Mouse (Mus musculus): ENCODE data around the gene Npepl1.

Gene Npepl1

DNA sequence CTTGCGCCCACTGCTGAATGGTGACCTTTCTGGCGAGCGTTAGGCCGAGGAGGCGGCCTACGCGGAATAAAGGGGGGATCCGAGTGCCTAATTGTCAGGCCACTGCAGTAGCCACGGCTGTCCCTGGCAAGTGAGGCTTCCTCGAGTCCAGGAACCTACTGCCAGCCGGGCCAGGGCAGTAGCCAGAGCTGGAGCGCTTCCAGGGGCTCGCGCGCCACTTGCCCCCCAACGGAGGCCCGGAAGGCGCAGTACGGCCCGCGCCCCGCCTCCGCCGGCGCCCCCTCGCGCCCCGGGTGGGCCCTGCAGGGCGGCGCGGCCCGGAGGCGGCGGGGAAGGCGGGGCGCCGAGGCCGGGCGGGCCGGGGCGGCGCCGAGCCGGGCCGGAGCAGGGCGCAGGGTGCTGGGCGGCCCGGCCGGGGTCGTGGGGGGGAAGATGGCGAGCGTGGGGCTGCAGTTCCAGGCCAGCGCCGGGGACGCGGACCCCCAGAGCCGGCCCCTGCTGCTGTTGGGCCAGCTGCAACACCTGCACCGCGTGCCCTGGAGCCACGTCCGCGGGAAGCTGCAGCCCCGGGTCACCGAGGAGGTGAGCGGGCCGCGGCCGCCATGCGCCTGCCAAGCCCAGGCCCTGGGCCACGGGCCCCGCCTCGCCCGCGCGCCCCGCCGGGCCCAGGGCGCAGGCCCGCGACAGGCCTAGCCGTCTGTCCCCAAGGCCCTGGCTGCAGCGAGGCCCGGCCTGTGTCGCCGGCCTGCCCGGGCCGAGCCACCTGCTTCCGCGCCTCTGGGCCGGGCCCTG is at the start of gene Npepl1:
TSS of gene Npepl1 (plus strand) at position 359 of the 792 bp plus-strand sequence.
- peak; percentile 71 for DNase-seq (ENCODE audit: low spot score)

- no peak for DNase-seq (ENCODE audit: low spot score)
These were observed 48.9 kb upstream of the Npepl1 start for GRCm38 (mm10) chr2:174061219-174061618.

- DNase-seq (ENCODE audit: low spot score) = peak; percentile 19
These were observed 47.1 kb upstream of the Npepl1 start for GRCm38 (mm10) chr2:174063074-174063473.

- DNase-seq (ENCODE audit: low spot score) = no peak
These were observed 46.5 kb upstream of the Npepl1 start for GRCm38 (mm10) chr2:174063527-174064211.

DNA sequence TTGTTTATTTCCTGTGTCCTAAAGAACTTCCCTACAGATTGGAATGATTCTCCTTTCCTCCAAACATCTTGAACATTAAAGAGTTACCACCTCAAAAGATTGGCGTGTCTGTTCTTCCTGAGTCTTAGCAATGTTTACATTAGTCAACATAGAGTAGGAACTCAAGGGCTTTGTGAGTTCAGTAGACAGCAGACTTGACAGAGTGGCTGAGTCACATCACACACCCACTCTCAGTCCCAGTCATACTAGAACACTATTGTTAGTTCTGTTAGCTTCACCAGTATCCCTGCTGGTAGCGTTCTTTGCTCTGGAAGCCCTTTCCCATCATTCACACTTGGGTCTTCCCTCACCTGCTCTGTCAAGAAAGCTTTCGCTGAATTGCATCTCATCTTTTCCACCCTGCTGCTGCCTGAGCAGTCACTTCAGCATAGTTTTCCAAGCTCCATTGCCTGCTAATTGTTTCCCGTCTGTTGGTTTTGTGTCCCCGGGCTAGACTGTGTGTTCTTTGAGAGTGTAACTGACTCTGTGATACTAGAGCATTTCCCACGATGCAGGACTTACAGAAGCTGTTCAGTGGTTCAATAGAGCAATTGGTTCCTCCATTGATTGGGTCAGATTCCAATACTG is 42.2 kb upstream of the Npepl1 start:
- DNase-seq (ENCODE audit: low spot score) = no peak

DNA sequence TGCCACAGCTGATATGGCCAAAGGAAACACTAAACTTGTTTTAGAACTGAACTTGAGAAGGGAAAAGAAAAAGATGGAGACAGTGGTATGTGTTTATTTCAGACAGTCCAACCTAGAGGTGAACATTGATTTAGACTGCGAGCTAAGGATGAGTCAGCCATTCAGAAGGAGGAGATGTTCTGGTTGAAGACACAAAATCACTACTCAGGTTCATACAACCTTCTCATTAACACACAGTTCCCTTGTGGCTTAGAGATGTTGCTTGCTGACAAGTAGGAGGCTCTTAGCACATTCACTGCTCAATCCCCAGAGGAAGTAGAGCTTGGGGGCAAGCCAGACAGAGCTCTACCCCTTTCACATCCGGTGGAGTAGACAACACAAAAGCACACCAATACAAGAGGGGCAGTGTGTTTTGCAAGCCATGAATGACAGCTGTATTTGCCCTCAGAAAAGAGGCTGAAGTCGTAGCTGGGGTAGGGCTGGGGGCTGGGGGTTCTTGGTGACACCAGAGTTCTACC is 40.6 kb upstream of the Npepl1 start:
- no peak for DNase-seq (ENCODE audit: low spot score)

- no peak for DNase-seq (ENCODE audit: low spot score)
These were observed 38.7 kb upstream of the Npepl1 start for GRCm38 (mm10) chr2:174071406-174071805.

GRCm38 (mm10) chr2:174073156-174073790 is 36.9 kb upstream of the Npepl1 start:
- no peak for DNase-seq (ENCODE audit: low spot score)

GRCm38 (mm10) chr2:174074621-174075020 is 35.5 kb upstream of the Npepl1 start:
- DNase-seq (ENCODE audit: low spot score) = no peak

- no peak for DNase-seq (ENCODE audit: low spot score)
These were observed 35.0 kb upstream of the Npepl1 start for GRCm38 (mm10) chr2:174075072-174075570.

DNA sequence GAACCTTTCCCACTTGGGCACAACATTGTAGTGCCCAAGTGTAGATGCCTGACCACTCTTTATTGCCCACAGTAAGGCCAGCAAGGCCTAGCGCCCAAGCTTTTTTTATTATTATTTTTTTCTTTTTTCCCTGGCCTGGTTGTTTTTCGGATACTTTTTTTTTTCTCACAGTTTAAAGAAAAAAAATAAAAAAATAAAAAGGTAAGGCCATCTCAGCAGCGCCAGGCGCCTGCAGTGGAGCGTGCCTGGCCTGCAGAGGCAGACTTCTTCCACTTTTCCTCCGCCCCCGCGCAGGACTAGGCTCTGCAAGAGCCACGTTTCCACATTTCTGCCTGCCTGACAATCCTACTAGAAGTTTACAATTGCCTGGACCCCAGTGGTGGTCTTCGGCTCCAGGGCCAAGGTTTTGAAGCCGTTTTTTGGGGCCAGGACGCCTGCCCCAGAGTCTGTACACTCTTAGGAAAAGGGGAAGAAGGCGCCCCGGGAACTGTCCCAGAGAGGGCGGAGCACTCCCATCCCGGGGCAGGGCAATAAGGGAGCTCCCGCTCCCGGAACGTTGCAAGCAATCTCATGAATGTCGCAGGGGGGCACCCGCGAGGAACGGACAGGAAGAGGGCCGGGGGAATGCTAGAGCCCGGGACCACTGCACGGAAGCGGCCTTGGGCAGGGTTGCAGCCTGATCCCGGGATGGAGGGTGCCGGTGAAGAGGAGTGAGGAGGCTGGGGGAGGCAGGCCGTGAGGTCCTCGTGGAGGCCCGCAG is 34.3 kb upstream of the Npepl1 start, which contains the start of gene Stx16:
TSS of gene Stx16 (plus strand) at position 636 of the 760 bp plus-strand sequence.
- DNase-seq (ENCODE audit: low spot score) = peak; percentile 94

DNA sequence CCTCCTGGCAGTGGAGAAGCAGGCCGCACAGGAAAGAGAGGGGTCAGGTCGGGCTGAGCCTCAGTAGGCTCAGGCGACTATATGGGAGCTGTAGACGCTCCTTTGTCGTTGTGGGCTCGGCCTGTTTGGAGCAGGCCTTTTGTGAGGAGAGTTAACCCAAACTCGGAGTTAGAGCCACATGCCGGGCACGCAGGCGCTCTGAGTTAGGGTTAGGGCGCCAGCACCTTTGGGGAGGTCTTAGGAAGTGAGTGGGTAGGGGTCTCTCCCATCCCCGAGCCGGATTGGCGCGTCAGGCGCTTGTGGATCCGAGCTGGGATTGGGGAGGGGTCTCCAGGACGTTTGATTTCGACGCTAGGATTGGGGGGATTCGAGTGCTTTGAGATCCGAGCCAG is 33.7 kb upstream of the Npepl1 start:
- DNase-seq (ENCODE audit: low spot score) = no peak

GRCm38 (mm10) chr2:174077004-174077695 is 33.0 kb upstream of the Npepl1 start:
- DNase-seq (ENCODE audit: low spot score) = no peak

DNA sequence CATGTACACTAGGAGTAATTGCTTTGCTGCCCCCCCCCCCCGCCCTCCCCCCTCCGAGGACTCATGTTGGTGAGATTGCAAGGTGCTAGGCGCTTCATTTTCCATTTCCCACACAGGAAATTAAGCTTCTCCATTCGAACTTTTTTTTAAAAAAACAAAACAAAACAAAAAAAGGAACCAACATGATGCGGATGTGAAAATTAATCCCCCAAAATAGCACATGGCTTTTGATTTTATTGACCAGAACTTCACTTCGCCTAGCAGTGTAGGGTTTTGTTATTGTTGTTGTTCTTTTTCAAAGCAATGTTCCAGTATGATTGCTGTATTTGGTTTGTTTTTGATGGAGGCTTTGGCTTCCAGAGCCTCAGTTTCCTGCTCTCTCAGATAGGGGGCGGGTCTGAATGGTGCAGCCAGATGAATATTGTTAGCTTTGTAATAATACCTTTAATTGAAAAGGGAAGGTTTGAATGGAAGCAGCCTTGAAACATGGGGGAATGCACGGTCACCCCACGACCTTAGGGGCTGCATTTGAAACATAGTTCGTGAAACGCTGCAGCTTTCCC is 32.3 kb upstream of the Npepl1 start:
- no peak for DNase-seq (ENCODE audit: low spot score)

GRCm38 (mm10) chr2:174081833-174082232 is 28.3 kb upstream of the Npepl1 start:
- DNase-seq (ENCODE audit: low spot score) = no peak

DNA sequence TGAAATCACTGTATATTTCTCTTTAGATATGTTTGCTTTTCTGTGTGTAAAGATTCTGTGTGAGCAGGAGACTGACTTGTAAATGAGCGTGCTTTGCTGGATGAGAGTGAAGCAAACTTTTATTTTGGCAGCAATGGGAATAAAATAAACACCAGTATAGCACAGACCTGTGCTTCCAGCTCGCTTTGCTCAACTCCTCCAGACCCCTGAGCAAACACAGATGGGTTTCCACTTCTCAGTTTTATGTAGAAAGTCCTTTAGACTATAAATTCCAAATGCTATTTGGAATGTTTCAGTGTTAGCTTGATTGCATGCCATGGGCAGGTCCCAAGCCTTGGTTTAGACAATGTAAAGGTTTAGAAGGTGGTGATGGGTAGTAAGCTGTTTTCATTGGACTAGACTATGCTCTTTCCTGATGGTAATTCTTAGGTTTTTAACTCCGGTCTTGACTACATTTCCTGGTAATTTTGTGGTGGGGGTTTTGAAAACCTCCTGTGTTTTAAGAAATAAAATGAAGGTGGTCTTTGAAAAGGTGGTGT is 27.7 kb upstream of the Npepl1 start:
- DNase-seq (ENCODE audit: low spot score) = no peak

- DNase-seq (ENCODE audit: low spot score) = no peak
These were observed 15.1 kb upstream of the Npepl1 start for GRCm38 (mm10) chr2:174095086-174095485.

- no peak for DNase-seq (ENCODE audit: low spot score)
These were observed 7.8 kb upstream of the Npepl1 start for GRCm38 (mm10) chr2:174102399-174102798.

DNA sequence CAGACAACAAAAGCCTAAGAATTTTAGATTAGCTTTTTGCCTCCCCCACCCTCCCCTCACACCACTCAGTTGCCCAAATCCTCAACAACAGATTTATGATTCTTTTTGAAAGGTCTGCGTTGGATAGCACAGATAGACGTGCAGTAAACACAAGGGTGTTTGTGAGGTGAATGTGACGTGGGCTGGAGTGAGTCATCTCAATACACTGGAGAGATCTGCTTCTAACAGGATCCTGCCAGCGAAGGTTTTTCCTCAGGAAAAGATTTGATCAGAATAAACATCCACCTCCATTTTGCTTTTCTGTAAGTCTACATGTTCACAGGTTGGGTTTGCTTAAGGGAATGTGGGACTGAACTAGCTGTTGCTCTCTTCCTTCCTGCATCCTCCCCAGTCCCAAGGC is 6.6 kb upstream of the Npepl1 start:
- no peak for DNase-seq (ENCODE audit: low spot score)

DNA sequence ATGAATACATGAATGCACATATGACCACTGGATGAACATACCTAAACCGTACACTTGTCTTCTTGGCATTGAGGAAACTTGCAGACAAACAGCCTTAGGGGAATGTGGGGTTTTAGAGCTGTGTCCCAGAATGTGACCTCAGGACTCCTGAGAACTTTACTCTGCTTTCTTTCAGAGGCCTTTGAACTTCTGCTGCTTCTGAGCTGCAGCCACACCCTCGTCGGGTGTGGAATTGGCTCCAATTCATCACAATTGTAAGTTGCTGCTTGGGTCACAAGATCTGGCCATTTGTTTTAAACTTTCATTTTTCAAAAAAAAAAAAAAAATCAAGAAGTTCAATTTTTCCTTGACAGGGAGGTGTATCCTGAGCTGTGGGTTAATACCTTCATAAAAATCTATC is 2.8 kb upstream of the Npepl1 start:
- DNase-seq (ENCODE audit: low spot score) = no peak

All from urinary bladder, postnatal 25 days (tissue).